Mouse (Mus musculus): ENCODE measurements around the gene Nav2.

The Nav2 gene

DNA sequence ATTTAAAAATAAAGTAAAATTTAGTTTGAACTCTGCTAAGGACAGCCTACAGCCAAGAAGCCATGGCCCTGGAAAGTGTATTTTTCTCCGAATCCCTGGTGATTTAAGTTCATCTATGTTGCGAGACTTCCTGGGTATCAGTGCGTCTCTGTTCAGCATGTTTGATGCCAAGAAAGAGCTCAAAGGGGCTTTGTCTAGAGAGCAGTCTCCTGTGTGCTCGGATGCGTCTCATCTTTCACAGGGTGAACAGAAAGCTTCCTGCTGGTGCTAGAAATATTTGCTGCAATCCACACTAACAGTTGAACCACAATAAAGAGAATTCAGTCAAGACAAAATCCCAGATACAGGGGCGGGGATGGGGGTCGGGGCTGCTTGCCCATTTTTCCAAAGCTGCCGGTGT lies 572.4 kb downstream of the Nav2 start:
- no peak for DNase-seq (ENCODE audit: low spot score in 2 of 2)

- DNase-seq (ENCODE audit: low spot score in 2 of 2) = no peak
These were observed 575.7 kb downstream of the Nav2 start for GRCm38 (mm10) chr7:49484036-49484744.

DNA sequence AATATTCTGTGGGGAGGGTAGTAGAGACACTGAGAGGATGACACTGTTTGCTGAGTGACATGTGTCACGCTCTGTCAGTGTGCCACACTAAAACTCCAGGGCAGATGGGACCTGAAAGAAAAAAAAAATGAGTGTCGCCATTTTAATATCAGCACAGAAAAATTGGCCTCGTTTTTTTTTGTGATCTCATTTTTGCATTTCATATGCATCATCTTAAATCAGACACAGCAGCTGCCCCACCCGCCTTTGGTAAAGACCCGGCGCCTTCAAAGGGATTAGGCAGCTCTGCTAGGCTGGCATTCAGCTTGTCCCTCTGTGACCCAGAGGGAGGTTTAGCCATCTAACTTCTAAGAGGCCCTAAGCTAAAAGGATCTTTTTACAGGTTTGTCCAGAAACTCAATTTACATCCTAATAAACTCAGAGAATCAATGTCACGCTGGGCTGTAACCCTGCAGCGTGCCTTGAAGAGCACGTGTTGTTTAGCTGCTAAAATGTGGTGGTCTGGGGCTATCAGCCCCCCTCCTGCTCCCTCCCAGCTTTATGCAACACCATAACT lies 576.9 kb downstream of the Nav2 start:
- no peak for DNase-seq (ENCODE audit: low spot score in 2 of 2)

- DNase-seq (ENCODE audit: low spot score in 2 of 2) = no peak
These were observed 578.8 kb downstream of the Nav2 start for GRCm38 (mm10) chr7:49487347-49487746.

DNA sequence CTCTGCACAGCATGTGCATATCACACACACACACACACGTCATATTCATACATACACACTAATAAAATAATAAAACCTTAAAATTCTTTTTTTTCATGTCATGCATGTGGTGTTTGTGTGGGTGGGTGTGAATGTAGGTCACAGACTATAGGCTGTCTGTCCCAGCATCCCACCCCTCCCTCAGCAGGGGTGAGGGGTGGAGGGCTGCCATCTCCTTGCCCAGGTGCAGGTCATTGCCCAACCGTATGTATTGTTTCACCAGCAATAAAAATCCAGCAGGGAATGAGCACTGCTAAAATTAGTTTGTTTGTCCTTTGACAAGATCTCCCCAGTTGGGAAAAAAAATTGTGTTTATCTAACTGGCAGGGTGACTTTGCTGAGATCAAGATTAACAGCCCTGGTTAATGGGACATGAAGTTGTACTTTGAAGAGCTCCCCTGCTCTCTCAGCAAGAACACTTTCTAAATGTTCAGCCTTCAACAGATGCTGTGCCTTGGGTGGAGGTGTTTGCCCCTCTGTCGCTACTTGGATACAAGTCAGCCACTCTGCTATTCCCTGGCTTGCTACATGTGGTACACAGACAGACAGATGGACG lies 580.1 kb downstream of the Nav2 start:
- DNase-seq (ENCODE audit: low spot score in 2 of 2) = no peak

GRCm38 (mm10) chr7:49490814-49491213 lies 582.3 kb downstream of the Nav2 start:
- DNase-seq (ENCODE audit: low spot score in 2 of 2) = no peak

DNA sequence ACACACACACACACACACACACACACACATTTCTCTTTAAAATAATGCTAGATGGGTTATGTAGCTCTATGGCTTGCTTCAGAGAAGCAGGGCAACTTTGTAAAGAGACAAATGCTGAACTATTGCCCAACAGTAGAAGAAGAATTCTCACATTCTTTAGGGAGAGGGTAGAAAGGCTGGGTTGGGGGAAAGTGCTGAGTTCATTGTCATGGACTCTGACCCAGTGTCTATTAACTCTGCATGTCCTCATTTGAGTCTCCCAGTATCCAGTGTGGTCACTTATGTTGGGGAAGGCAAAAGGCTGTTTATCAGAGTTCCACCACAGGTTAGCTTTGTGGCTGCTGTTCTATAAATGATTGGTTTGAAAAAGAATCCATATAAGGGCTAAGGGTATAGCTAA lies 584.1 kb downstream of the Nav2 start:
- DNase-seq (ENCODE audit: low spot score in 2 of 2) = no peak

- DNase-seq (ENCODE audit: low spot score in 2 of 2) = no peak
These were observed 584.7 kb downstream of the Nav2 start for GRCm38 (mm10) chr7:49493210-49493609.

DNA sequence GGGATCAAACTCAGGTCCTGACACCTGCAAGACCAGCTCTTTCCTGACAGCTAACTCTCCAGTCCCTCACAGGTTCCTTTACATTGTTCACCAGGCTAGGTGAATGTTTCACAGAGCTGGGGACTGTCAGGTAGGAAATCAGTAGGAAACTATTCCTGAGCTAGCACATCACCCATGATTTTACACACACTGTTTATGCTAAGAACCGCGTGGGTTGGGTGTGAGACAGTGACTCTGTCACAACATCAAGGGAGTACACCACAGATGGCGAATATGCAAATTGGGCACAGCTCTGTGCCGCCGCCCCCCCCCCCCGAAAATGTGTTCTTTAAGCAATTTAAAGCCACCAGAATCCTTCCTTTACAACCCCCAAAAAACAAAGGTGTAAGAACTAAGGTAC lies 586.1 kb downstream of the Nav2 start:
- DNase-seq (ENCODE audit: low spot score in 2 of 2) = peak; percentile 70 to 81

GRCm38 (mm10) chr7:49496111-49496510 lies 587.6 kb downstream of the Nav2 start:
- no peak for DNase-seq (ENCODE audit: low spot score in 2 of 2)

DNA sequence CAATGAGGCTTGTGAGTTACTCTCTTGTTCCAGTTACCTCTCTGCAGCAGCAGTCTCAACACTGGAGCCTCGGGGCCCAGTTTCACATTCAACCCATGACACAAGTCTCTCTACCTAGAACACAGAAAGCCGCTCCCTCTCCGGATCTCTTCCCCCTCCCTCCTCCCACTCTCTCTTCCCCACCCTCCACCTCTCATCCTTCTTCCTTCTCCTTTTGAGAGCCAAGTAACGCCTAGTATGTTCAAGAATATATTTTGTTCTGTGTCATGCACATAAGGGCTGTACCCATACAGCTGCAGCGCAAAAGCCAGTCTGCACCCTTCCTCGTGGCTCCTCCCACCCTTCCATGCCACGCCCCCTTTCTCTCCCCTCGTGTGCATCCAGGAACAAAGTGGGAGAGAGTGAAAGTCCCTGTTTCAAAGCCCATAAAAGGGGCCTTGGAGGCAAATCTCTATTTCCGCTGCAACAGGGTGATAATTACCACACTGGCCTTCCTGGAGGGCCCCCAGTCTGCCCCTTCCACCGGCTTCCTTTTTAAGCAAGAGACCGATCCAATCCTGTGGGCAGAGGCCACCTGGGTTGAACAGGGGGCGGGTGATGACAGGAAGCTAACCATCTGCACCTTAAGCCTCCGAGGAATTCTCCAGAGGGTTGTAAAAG lies 588.4 kb downstream of the Nav2 start:
- peak in 1 of 2 experiments; percentile 40 for DNase-seq (ENCODE audit: low spot score in 2 of 2)

GRCm38 (mm10) chr7:49497426-49497892 lies 588.9 kb downstream of the Nav2 start:
- no peak for DNase-seq (ENCODE audit: low spot score in 2 of 2)

GRCm38 (mm10) chr7:49499598-49499997 lies 591.1 kb downstream of the Nav2 start:
- no peak for DNase-seq (ENCODE audit: low spot score in 2 of 2)

GRCm38 (mm10) chr7:49500916-49501315 lies 592.4 kb downstream of the Nav2 start:
- DNase-seq (ENCODE audit: low spot score in 2 of 2) = no peak

DNA sequence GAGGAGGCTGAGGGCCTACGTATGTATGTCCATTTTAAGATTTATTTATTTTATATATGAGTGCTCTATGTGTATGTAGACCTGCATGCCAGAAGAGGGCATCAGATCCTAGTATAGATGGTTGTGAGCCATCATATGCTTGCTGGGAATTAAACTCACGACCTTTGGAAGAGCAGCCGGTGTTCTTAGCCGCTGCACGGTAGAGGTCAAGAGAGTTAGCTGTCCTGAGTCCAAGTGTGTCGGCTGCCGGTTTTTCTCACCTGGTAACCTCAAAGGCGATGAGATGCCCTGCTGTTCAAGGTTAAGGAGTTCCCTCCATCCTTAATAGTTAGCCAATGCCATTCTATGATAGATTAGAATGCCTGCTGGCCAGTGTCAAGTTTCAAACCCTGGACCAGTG lies 594.9 kb downstream of the Nav2 start:
- DNase-seq (ENCODE audit: low spot score in 2 of 2) = no peak

DNA sequence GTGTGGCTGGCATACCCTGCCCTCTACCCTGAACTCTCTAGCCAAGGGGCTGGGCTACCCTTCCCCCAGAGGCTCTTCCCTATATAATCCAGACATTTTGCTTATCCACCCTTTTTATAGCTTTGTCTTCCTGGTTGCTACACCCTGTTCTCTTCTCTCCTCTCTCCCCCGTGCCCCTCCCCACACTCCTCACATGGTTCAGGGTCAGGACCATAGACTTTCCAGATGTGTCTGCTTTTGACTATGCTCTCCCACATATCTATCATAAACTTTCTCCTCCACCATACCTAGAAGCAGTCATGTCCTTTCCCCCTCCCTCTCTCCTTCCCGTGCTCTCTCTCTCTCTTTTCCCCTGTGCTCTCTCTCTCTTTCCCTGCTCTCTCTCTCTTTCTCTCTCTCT lies 595.4 kb downstream of the Nav2 start:
- DNase-seq (ENCODE audit: low spot score in 2 of 2) = no peak

DNA sequence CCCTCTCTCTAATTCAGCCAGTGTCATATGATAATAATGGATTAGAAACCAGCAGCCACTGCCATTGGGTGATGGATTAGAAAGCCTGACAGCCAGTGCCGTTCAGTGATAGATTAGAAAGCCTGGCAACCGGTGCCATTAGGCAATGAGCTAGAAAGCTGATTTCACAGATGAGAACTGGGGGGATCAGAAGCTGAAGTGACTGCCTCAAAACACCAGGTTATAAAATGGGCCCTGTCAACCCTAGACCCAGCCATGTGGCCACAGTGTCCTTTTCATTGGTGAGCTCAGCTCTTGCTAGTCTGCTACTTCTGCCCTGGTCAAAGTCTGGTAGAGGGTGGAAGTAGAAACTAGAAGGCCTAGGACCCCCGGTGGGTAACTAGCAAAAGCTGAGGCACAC lies 595.8 kb downstream of the Nav2 start:
- DNase-seq (ENCODE audit: low spot score in 2 of 2) = no peak

- no peak for DNase-seq (ENCODE audit: low spot score in 2 of 2)
These were observed 596.5 kb downstream of the Nav2 start for GRCm38 (mm10) chr7:49505024-49505423.

DNA sequence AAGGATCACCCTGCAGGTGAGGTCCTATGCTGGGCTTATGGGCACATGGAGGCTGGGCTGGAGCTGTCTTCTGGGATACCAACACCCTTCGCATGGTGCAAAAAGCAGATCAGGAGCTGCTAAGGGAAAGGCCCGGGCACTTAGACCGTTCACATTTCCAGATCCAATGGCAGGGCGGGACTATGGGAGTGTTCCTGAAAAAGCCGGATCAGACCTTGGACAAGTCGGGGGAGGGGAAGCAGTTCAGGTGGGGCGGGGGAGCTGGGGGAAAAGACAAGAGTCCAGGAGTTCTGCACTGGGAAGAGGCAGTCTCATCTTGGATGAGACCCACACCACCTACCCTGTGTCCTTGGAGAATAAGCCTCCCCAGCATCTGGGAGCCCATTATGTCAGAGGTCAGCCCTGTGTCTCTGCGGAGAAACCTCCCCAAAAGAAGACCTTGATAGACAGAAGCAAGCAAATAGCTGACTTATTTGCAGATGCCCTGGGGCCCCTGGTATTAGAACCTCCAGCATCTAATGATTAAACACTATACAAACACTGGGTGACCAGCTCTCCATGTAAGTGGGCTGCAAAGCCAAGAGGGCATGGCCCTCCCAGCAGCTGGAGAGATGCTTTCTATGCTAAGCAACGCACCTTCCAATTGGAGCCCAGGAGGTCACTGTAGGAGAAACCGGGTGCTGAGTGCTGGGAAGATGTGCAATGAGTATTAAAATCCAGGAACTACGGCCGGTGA lies 597.7 kb downstream of the Nav2 start:
- DNase-seq (ENCODE audit: low spot score in 2 of 2) = no peak

DNA sequence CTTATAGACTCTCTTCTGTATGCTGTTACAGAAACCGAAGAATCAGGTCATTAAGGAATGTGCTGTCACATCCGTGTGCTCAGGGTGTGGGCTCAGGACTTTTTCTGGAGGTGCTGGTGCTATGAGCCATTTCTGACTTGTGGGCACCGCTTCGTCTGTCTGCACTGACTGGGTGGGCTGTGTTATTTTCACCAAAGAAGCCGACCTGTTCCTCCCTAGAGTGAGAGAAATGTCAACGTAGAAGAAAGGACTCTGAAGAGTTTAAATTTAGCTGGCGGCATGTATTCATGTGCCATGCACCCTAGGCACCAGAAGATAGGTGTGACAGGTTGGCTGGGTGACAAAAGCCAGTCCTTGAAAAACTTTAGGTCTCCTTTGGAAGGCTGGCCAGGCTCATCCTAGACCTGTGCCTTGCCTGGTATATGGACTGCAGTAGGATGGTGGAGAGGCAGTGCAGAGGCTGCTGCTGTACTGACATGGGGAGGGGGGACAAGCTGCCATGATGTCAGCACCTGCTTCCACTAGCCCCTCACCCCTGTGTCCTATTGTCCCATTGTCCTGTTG lies 599.5 kb downstream of the Nav2 start:
- DNase-seq (ENCODE audit: low spot score in 2 of 2) = no peak

- no peak for DNase-seq (ENCODE audit: low spot score in 2 of 2)
These were observed 603.4 kb downstream of the Nav2 start for GRCm38 (mm10) chr7:49511820-49512453.

Measured in right cerebral cortex, postnatal 36 days (tissue).